Mouse (Mus musculus) layer of hippocampus, postnatal 14 days (tissue): Measurements from ENCODE around the gene Pla2g12b. TPM values are rescaled to one million over a fixed set of nuclear protein-coding genes. Genes with fewer than 3 reads are reported as not detected.

Source experiments
- DNase-seq, 2 experiments: peaks; one replicate each; pipeline ENCODE4 v3.0.0; 2021 to 2022; ENCODE audit warnings: low spot score in 2 of 2, mixed read lengths in 1 of 2
- total RNA-seq, 2 experiments: library from RNA; stranded (reverse); gene quantifications; 2 replicates each; pipeline ENCODE4 v1.2.3; 2021

Pla2g12b gene
- total RNA-seq, 2 experiments from 2014 or later: not detected

DNA sequence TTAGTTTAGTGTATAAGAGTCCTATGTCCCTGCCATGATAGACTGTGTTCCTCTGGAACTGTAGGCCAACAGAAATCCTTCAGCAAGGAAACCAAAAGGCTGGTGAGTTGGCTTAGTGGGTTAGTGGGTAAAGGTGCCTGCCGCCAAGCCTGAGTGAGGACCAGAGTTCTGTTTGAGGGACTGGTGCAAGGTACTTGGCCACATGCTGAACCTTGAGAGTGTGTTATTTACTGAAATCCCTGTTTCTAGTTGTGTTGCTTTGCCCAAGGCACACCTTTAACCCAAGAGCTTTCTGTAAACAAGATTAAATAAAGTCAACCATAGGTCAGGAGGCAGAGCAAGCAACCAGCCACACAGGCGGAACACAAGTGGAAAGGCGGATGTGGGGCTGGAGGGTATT, 62.1 kb downstream of the Pla2g12b start:
- DNase-seq: no peak

DNA sequence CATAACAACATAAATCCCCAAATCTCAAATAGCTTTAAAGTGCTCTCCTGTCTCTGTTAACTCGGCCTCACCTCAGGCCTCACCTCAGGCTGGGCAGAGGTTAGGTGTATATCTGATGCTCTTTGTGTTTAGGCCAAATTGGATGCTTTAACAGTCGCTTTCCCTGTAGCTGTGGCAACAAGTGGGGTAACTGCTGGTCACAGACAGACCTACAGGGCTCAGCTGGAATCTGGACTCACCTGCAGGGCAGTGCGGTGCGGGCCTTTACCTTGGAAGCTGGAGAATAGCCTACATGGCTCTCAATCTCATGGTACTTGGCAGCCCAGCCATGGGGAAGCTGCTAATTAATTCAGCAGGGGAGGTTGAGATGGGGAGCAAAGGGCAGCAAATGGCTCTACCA, 63.2 kb downstream of the Pla2g12b start:
- DNase-seq: no peak

DNA sequence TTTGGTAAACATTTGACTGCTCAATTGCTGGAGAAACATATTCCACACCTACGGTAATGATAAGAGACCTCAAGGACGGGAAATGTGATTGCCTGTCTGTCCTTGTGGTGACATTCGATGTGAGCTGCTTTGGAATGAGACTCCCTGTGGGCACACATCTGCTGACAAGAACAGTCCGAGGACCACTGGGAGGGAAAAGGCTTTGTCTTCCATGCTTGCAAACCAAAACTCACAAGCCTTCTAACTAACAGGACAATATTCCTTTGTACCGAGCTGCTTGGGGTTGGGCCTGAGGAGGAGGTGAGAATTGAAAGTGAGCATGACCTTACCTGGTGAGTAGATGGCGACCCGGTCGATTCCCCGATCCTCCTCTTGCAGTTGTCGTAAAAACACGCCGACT, 63.8 kb downstream of the Pla2g12b start:
- no peak for DNase-seq

DNA sequence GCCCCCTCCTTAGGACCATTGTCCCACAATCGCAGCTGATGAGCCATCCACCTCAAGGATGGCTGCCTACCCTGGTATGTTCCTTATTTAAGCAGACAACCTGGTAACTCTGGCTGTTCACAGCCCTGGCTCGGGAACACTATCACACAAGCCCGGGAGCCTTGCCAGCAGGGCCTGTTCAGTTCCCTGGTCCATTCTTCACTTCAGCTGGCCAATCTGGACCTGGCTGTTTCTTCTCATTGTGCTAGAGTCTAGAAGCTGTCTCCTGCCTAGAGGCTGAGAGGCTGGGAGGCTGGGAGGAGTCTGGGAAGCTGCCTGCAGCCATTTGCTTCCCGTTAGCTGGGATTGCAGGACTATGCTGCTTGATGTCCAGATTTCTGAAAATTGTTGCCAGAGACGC, 67.0 kb downstream of the Pla2g12b start:
- peak; percentile 41 to 55 for DNase-seq

Other genes with a start within 250 kb of the Pla2g12b start
- 10 to 100 TPM in 1 of 2 experiments, 1 to 10 TPM in 1; 9.7 to 12.6 TPM for gene Sept10, start 181.8 kb upstream of the Pla2g12b start, total RNA-seq
- gene Sowahc, start 181.7 kb upstream of the Pla2g12b start, total RNA-seq: 10 to 100 TPM in 1 of 2 experiments, 1 to 10 TPM in 1; 9.2 to 10.1 TPM
- gene P4ha1, start 80.4 kb upstream of the Pla2g12b start, total RNA-seq: 10 to 100 TPM; 33.5 to 39.5 TPM
- 10 to 100 TPM; 12.9 to 46.6 TPM for gene Gm10273, start 8.0 kb upstream of the Pla2g12b start, total RNA-seq
- gene Oit3, start 38.1 kb downstream of the Pla2g12b start, total RNA-seq: under 1 TPM; 0.14 to 0.30 TPM
- not detected for gene Gm10322, start 212.4 kb downstream of the Pla2g12b start, total RNA-seq
- gene Mcu, start 213.0 kb downstream of the Pla2g12b start, total RNA-seq: 10 to 100 TPM; 57.7 to 58.3 TPM